Mouse (Mus musculus) liver, adult 2 months (tissue): Measurements from ENCODE around the gene Abcc5. TPM values are rescaled to one million over a fixed set of nuclear protein-coding genes. Genes with fewer than 3 reads are reported as not detected.
"Not testable (repeated sequence)": the region's sequence is repeated elsewhere in the genome, so short reads cannot be mapped to it uniquely, and the experiment has no call there.

Experiments
- DNase-seq: peaks from one replicate; pipeline ENCODE4 v3.0.0-alpha.2; 2011; ENCODE audit warnings: low read depth, low spot score; ENCODE audit errors: extremely low read depth
- H3K27ac ChIP-seq: fragments of 200-500 bp; replicated peaks from 2 replicates; pipeline ENCODE4 v1.5.1; 2012; ENCODE audit warnings: low read depth, mild to moderate bottlenecking, control low read depth, inconsistent platforms, low read length; ENCODE audit not compliant: insufficient read depth
- H3K27me3 ChIP-seq: fragments of 200-500 bp; 2 replicates; pipeline ENCODE4 v1.6.1; 2012; ENCODE audit warnings: mild to moderate bottlenecking, moderate library complexity, low read length, inconsistent platforms; ENCODE audit not compliant: control insufficient read depth, insufficient read depth
- H3K36me3 ChIP-seq: fragments of 200-500 bp; 2 replicates; pipeline ENCODE4 v1.6.1; 2012; ENCODE audit warnings: low read length, inconsistent platforms; ENCODE audit not compliant: control insufficient read depth, insufficient read depth
- H3K4me1 ChIP-seq: fragments of 200-500 bp; 2 replicates; pipeline ENCODE4 v1.6.1; 2011; ENCODE audit warnings: low read length; ENCODE audit not compliant: control insufficient read depth, insufficient read depth
- H3K4me3 ChIP-seq: fragments of 200-500 bp; 2 replicates; pipeline ENCODE4 v1.5.1; 2011; ENCODE audit warnings: low read depth, mild to moderate bottlenecking, control low read depth, low read length, moderate library complexity; ENCODE audit not compliant: insufficient read depth
- H3K79me2 ChIP-seq: fragments of 200-500 bp; 2 replicates; pipeline ENCODE4 v1.6.1; 2012; ENCODE audit warnings: inconsistent platforms, mild to moderate bottlenecking, low read length, moderate library complexity; ENCODE audit not compliant: control insufficient read depth, insufficient read depth
- H3K9ac ChIP-seq: fragments of 200-500 bp; 2 replicates; pipeline ENCODE4 v1.6.1; 2012; ENCODE audit warnings: low read depth, mild to moderate bottlenecking, control low read depth, inconsistent platforms, low read length
- CTCF ChIP-seq: fragments of 200-500 bp; IDR thresholded peaks from 2 replicates; pipeline ENCODE4 v1.5.1; 2011; ENCODE audit warnings: low read depth, low read length, control low read depth
- POLR2A ChIP-seq: fragments of 200-500 bp; IDR thresholded peaks from 2 replicates; pipeline ENCODE4 v1.6.1; 2011; ENCODE audit warnings: low read length, control low read depth; ENCODE audit not compliant: insufficient read depth; ENCODE audit errors: extremely low read depth
- WGBS: fragments of 180-500 bp; shearing (Covaris S2); methylation state at CpG from one replicate; pipeline ENCODE4 v1.1.7; 2018; 5-methylcytosine and 5-hydroxymethylcytosine counted together
- polyA plus RNA-seq: library from polyadenylated mRNA; depleted of rRNA; stranded (reverse); fragments of >200 nt; gene quantifications from 2 replicates; pipeline ENCODE4 v1.2.3, GENCODE M21; 2012
- total RNA-seq: library from RNA; depleted of rRNA; stranded (reverse); fragments of >200 nt; gene quantifications from 2 replicates; pipeline ENCODE4 v1.2.3, GENCODE M21; 2014

The Abcc5 gene
- total and polyA plus RNA-seq, 2 experiments = 6.6 to 7.7 TPM

- DNase-seq = no peak
- H3K4me3 ChIP-seq = no peak overlapping the region
- 86% methylated on average over 6 of the region's 6 CpGs for WGBS
- TF ChIP-seq CTCF (no peak), POLR2A (no peak)
- no peaks in the 10 kb centered on the region for H3K36me3 ChIP-seq
- no peaks in the 10 kb centered on the region for H3K4me1 ChIP-seq
- no peaks in the 10 kb centered on the region for H3K79me2 ChIP-seq
- no peak overlapping the region for H3K9ac ChIP-seq
- no peak overlapping the region for H3K27ac ChIP-seq
- no peaks in the 10 kb centered on the region for H3K27me3 ChIP-seq
Measured at GRCm38 (mm10) chr16:20390233-20390632, 36.0 kb downstream of the Abcc5 start.

DNA sequence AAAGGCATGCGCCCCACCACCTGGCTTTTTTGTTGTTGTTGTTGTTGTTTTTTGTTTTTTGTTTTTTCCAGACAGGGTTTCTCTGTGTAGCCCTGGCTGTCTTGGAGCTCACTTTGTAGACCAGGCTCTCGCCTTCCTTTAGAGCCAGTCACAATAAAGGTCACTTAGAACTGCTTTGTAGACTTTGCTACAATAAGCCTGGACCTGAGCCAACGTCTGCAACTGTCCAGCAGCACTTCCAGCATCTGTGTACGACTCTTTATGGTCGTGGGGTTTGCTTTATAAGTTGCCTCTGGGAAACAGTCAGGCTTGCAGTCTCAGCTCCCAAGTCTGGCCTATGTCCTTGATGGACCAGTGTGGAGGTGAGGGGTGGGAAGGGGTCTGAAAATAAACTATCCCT is 45.2 kb downstream of the Abcc5 start:
- peak; percentile 13 for DNase-seq
- no peaks in the 10 kb centered on the region for H3K27me3 ChIP-seq
- H3K4me1 ChIP-seq = no peaks in the 10 kb centered on the region
- no peaks in the 10 kb centered on the region for H3K36me3 ChIP-seq
- no peak overlapping the region for H3K4me3 ChIP-seq
- 52% methylated on average over 5 of the region's 5 CpGs for WGBS
- H3K27ac ChIP-seq = no peak overlapping the region
- TF ChIP-seq CTCF (no peak), POLR2A (no peak)
- H3K79me2 ChIP-seq = no peaks in the 10 kb centered on the region
- H3K9ac ChIP-seq = no peak overlapping the region

- H3K9ac ChIP-seq = no peak overlapping the region
- no peaks in the 10 kb centered on the region for H3K79me2 ChIP-seq
- peaks cover 3% of the 10 kb centered on the region for H3K4me1 ChIP-seq
- H3K4me3 ChIP-seq = no peak overlapping the region
- no peaks in the 10 kb centered on the region for H3K27me3 ChIP-seq
- no peak for DNase-seq
- H3K27ac ChIP-seq = no peak overlapping the region
- H3K36me3 ChIP-seq = no peaks in the 10 kb centered on the region
- 96% methylated on average over 5 of the region's 5 CpGs for WGBS
- TF ChIP-seq CTCF (no peak), POLR2A (no peak)
Measured at GRCm38 (mm10) chr16:20375341-20375740, 50.9 kb downstream of the Abcc5 start.

- no peaks in the 10 kb centered on the region for H3K27me3 ChIP-seq
- WGBS = 67% methylated on average over 4 of the region's 4 CpGs
- H3K36me3 ChIP-seq = no peaks in the 10 kb centered on the region
- H3K27ac ChIP-seq = no peak overlapping the region
- no peak for TF ChIP-seq POLR2A
- no peak for TF ChIP-seq CTCF
- peaks cover 3% of the 10 kb centered on the region for H3K4me1 ChIP-seq
- no peaks in the 10 kb centered on the region for H3K79me2 ChIP-seq
- DNase-seq = peak; percentile 23
- no peak overlapping the region for H3K4me3 ChIP-seq
- no peak overlapping the region for H3K9ac ChIP-seq
Measured at GRCm38 (mm10) chr16:20371731-20372130, 54.5 kb downstream of the Abcc5 start.

DNA sequence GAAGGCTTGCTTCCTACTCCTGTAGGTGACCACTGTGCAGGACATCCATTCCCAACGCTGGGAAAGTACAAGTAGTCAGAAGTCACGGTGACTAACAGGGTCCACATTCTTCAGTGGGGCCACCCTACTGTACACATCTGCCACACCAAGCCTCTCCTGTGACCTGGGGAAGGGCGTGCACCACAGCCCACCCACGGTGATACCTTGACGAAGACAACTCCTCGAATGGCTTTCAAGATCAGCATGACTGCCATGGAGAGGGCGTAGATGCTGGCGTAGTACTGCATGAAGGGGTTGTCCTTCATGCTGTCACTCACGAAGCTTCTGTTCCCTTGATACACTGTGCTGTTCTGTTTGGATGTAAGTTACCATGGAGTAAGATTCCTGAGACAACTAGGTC is 58.0 kb downstream of the Abcc5 start:
- H3K27ac ChIP-seq = no peak overlapping the region
- no peaks in the 10 kb centered on the region for H3K79me2 ChIP-seq
- H3K4me1 ChIP-seq = peaks cover 3% of the 10 kb centered on the region
- TF ChIP-seq CTCF (no peak), POLR2A (no peak)
- no peak for DNase-seq
- H3K36me3 ChIP-seq = no peaks in the 10 kb centered on the region
- no peaks in the 10 kb centered on the region; the same call in 1 of the 2 replicates for H3K27me3 ChIP-seq
- H3K4me3 ChIP-seq = no peak overlapping the region
- H3K9ac ChIP-seq = no peak overlapping the region
- WGBS = 93% methylated on average over 9 of the region's 9 CpGs

DNA sequence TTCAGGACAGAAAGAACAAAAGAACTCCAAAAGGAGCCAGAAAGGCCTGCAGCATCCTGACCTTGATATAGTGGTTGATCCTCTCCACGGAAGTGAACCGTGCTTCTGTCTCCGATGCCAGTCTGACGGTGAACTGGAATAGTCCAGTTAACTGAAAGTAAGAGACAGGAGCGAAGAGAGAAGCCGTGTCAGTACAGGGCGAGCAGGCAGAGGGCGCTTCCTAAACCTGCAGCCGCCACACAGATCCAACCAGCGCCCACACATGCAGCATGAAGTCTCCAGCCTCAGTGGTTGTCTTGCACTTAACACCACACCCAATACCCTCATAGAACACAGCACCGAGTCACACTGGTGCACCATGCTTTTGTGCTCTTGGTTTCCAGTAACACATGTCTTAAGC is 64.1 kb downstream of the Abcc5 start:
- no peak overlapping the region for H3K9ac ChIP-seq
- H3K79me2 ChIP-seq = no peaks in the 10 kb centered on the region
- no peaks in the 10 kb centered on the region for H3K4me1 ChIP-seq
- H3K27me3 ChIP-seq = no peaks in the 10 kb centered on the region; the same call in 1 of the 2 replicates
- DNase-seq = no peak
- H3K36me3 ChIP-seq = no peaks in the 10 kb centered on the region
- WGBS = 94% methylated on average over 11 of the region's 11 CpGs
- H3K27ac ChIP-seq = no peak overlapping the region
- TF ChIP-seq POLR2A = no peak
- no peak for TF ChIP-seq CTCF
- H3K4me3 ChIP-seq = no peak overlapping the region

DNA sequence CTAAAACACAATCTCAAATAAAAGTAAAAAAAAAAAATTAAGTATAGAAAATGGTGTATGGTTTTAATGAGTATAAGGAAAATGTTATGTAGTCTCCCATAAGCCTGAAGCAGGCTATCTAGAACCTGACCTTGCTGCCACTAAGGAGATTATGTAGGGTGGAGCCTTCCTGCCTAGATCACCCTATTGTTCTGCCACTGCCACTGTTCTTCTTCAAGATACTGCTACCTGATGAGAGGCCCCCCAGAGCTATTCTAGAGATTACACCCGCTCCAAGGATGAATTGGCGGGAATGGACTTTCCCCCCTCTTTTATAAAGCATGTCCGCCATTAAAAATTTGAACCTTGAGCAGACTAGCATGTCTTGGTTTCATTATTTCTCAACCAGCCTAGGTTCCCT is 64.7 kb downstream of the Abcc5 start:
- not testable (repeated sequence) for H3K27ac ChIP-seq, H3K4me1 ChIP-seq, H3K79me2 ChIP-seq, H3K4me3 ChIP-seq, H3K36me3 ChIP-seq, DNase-seq, H3K27me3 ChIP-seq, H3K9ac ChIP-seq
- 82% methylated on average over 3 of the region's 3 CpGs for WGBS
